Mouse (Mus musculus) kidney, postnatal 0 days (tissue): Measurements from ENCODE around the gene Gm29797. TPM values are rescaled to one million over a fixed set of nuclear protein-coding genes. Genes with fewer than 3 reads are reported as not detected.

ENCODE experiments used
- ATAC-seq: fragments of 200-750 bp; cut with Nextera tagmentation; replicated peaks from 2 replicates; pipeline ENCODE4 v1.8.0; 2017; ENCODE audit warnings: low read depth, moderate number of reproducible peaks, moderate TSS enrichment, moderate library complexity; ENCODE audit not compliant: low FRiP score
- DNase-seq: peaks from one replicate; pipeline ENCODE4 v3.0.0-alpha.2; 2016; ENCODE audit warnings: low spot score
- H3K27ac ChIP-seq: fragments of 300-500 bp; sonication (generic); 2 replicates; pipeline ENCODE4 v1.5.1; 2014; ENCODE audit warnings: mild to moderate bottlenecking
- H3K27me3 ChIP-seq: fragments of 300-500 bp; sonication (generic); 2 replicates; pipeline ENCODE4 v1.6.1; 2014; ENCODE audit warnings: low read length, mixed read lengths; ENCODE audit not compliant: insufficient read depth
- H3K36me3 ChIP-seq: fragments of 300-500 bp; sonication (generic); 2 replicates; pipeline ENCODE4 v1.6.1; 2014; ENCODE audit warnings: low read length, mixed read lengths; ENCODE audit not compliant: insufficient read depth
- H3K4me1 ChIP-seq: fragments of 300-500 bp; sonication (generic); replicated peaks from 2 replicates; pipeline ENCODE4 v1.6.1; 2014; ENCODE audit warnings: antibody characterized with exemption, low read length, mixed read lengths; ENCODE audit not compliant: insufficient read depth
- H3K4me2 ChIP-seq: fragments of 300-500 bp; sonication (generic); 2 replicates; pipeline ENCODE4 v1.6.1; 2014; ENCODE audit warnings: mild to moderate bottlenecking, low read length, moderate library complexity, mixed read lengths
- H3K4me3 ChIP-seq: fragments of 300-500 bp; sonication (generic); replicated peaks from 2 replicates; pipeline ENCODE4 v1.5.1; 2014; ENCODE audit warnings: low read depth, low read length
- H3K9ac ChIP-seq: fragments of 300-500 bp; sonication (generic); 2 replicates; pipeline ENCODE4 v1.6.1; 2014; ENCODE audit warnings: low read depth, low read length
- H3K9me3 ChIP-seq: fragments of 300-500 bp; sonication (generic); replicated peaks from 2 replicates; pipeline ENCODE4 v1.6.1; 2016; ENCODE audit warnings: low read length, inconsistent platforms, mixed read lengths
- CTCF ChIP-seq: IDR thresholded peaks from 2 replicates; pipeline ENCODE4 v1.5.1; 2016; ENCODE audit warnings: antibody characterized with exemption, low read depth, mild to moderate bottlenecking, moderate library complexity
- WGBS: fragments of 180-500 bp; shearing (Covaris S2); extraction: QIAGEN DNeasy Blood & Tissue Kit; methylation state at CpG from one replicate; pipeline ENCODE4 v1.1.7; 2014; 5-methylcytosine and 5-hydroxymethylcytosine counted together
- polyA plus RNA-seq: library from polyadenylated mRNA; unstranded; fragments of >200 nt; fragmentation: Nextera tagmentation; extraction: Ambion mirVana; gene quantifications from 2 replicates; pipeline ENCODE4 v1.2.1, GENCODE M21; 2015

Gene Gm29797
- polyA plus RNA-seq, 1 experiment from 2014 or later: not detected

- Histone ChIP-seq H3K9me3 (no peaks in the 10 kb centered on the region), H3K4me1 (0 out of 2 replicates have a peak, but pooled peaks cover 2% of the 10 kb centered on the region), H3K9ac (no peak within 1 kb of the TSS), H3K4me3 (no peak within 1 kb of the TSS), H3K36me3 (no peaks in the 10 kb centered on the region), H3K27ac (no peak within 1 kb of the TSS), H3K4me2 (no peak within 1 kb of the TSS), H3K27me3 (no peaks in the 10 kb centered on the region)
- TF ChIP-seq CTCF: no peak
- WGBS: 54% methylated on average over 5 of the region's 5 CpGs
- no peak for ATAC-seq
- DNase-seq: no peak
Measured at GRCm38 (mm10) chr2:181698241-181698640, 41.4 kb downstream of the Gm29797 start, which contains the start of gene Lkaaear1. TSS of gene Lkaaear1 (minus strand) at chr2:181698442.

GRCm38 (mm10) chr2:181706668-181707067, 49.8 kb downstream of the Gm29797 start:
- Histone ChIP-seq H3K4me1 (no peaks in the 10 kb centered on the region), H3K9ac (no peak overlapping the region), H3K27me3 (no peaks in the 10 kb centered on the region), H3K9me3 (no peaks in the 10 kb centered on the region), H3K4me3 (no peak overlapping the region), H3K36me3 (no peaks in the 10 kb centered on the region), H3K27ac (no peak overlapping the region), H3K4me2 (no peak overlapping the region)
- ATAC-seq: no peak
- WGBS: 25% methylated on average over 3 of the region's 4 CpGs
- peak; percentile 28 for DNase-seq
- peak; percentile 66 for TF ChIP-seq CTCF

Other genes starting within 250 kb of the Gm29797 start
- gene Zbtb46, start 197.6 kb upstream of the Gm29797 start, polyA plus RNA-seq: 15.6 and 17.8 TPM in 2 replicates
- 0.12 and 0.17 TPM in 2 replicates for gene Abhd16b, start 163.8 kb upstream of the Gm29797 start, polyA plus RNA-seq
- 140 and 144 TPM in 2 replicates for gene Tpd52l2, start 159.9 kb upstream of the Gm29797 start, polyA plus RNA-seq
- 70.5 and 79.5 TPM in 2 replicates for gene Dnajc5, start 136.5 kb upstream of the Gm29797 start, polyA plus RNA-seq
- gene Uckl1, start 72.1 kb upstream of the Gm29797 start, polyA plus RNA-seq: 45.6 and 46.5 TPM in 2 replicates
- gene Prpf6, start 65.2 kb upstream of the Gm29797 start, polyA plus RNA-seq: 46.3 and 52.2 TPM in 2 replicates
- gene Zfp512b, start 64.2 kb upstream of the Gm29797 start, polyA plus RNA-seq: 30.0 and 30.3 TPM in 2 replicates
- 26.9 and 27.4 TPM in 2 replicates for gene Samd10, start 57.8 kb upstream of the Gm29797 start, polyA plus RNA-seq
- 56.6 and 62.2 TPM in 2 replicates for gene Sox18, start 14.6 kb downstream of the Gm29797 start, polyA plus RNA-seq
- 22.6 and 23.4 TPM in 2 replicates for gene Tcea2, start 23.3 kb downstream of the Gm29797 start, polyA plus RNA-seq
- 38.9 and 41.7 TPM in 2 replicates for gene Rgs19, start 36.9 kb downstream of the Gm29797 start, polyA plus RNA-seq
- gene Lkaaear1, start 41.4 kb downstream of the Gm29797 start, polyA plus RNA-seq: not detected in 2 replicates
- gene Oprl1, start 58.0 kb downstream of the Gm29797 start, polyA plus RNA-seq: 0.19 and 0.25 TPM in 2 replicates
- not detected in 2 replicates for gene Myt1, start 106.3 kb downstream of the Gm29797 start, polyA plus RNA-seq
- gene Pcmtd2, start 180.8 kb downstream of the Gm29797 start, polyA plus RNA-seq: 39.5 and 41.7 TPM in 2 replicates
- gene Polr3k, start 207.3 kb downstream of the Gm29797 start, polyA plus RNA-seq: 55.4 and 58.2 TPM in 2 replicates